Mouse (Mus musculus) midbrain, embryonic 12.5 days (tissue): ENCODE results near the gene Pmvk. TPM values are rescaled to one million over a fixed set of nuclear protein-coding genes. Genes with fewer than 3 reads are reported as not detected.

Source experiments
- ATAC-seq: fragments of 200-750 bp; cut with Nextera tagmentation; 2 replicates; pipeline ENCODE4 v1.8.0; 2017; ENCODE audit warnings: low read depth, moderate TSS enrichment, moderate library complexity; ENCODE audit not compliant: low FRiP score
- H3K27ac ChIP-seq: fragments of 300-500 bp; sonication (generic); replicated peaks from 2 replicates; pipeline ENCODE4 v1.5.1; 2016; ENCODE audit warnings: mild to moderate bottlenecking
- H3K27me3 ChIP-seq: fragments of 300-500 bp; sonication (generic); 2 replicates; pipeline ENCODE4 v1.6.1; 2016; ENCODE audit warnings: mild to moderate bottlenecking
- H3K36me3 ChIP-seq: fragments of 300-500 bp; sonication (generic); 2 replicates; pipeline ENCODE4 v1.6.1; 2016
- H3K4me1 ChIP-seq: fragments of 300-500 bp; sonication (generic); 2 replicates; pipeline ENCODE4 v1.6.1; 2016
- H3K4me2 ChIP-seq: fragments of 300-500 bp; sonication (generic); replicated peaks from 2 replicates; pipeline ENCODE4 v1.6.1; 2016; ENCODE audit warnings: mild to moderate bottlenecking, moderate library complexity
- H3K4me3 ChIP-seq: fragments of 300-500 bp; sonication (generic); 2 replicates; pipeline ENCODE4 v1.5.1; 2016; ENCODE audit warnings: mild to moderate bottlenecking
- H3K9ac ChIP-seq: fragments of 300-500 bp; sonication (generic); replicated peaks from 2 replicates; pipeline ENCODE4 v1.6.1; 2016; ENCODE audit warnings: mild to moderate bottlenecking, moderate library complexity
- H3K9me3 ChIP-seq: fragments of 300-500 bp; sonication (generic); 2 replicates; pipeline ENCODE4 v1.6.1; 2016; ENCODE audit warnings: mild to moderate bottlenecking
- WGBS: fragments of 180-500 bp; shearing (Covaris S2); methylation state at CpG from one replicate; pipeline ENCODE4 v1.1.7; 2016; 5-methylcytosine and 5-hydroxymethylcytosine counted together
- polyA plus RNA-seq: library from polyadenylated mRNA; unstranded; fragments of >200 nt; fragmentation: Nextera tagmentation; extraction: Ambion mirVana; gene quantifications from 2 replicates; pipeline ENCODE4 v1.2.1, GENCODE M21; 2016

Pmvk gene
- polyA plus RNA-seq, 1 experiment from 2014 or later: 77.9 TPM

DNA sequence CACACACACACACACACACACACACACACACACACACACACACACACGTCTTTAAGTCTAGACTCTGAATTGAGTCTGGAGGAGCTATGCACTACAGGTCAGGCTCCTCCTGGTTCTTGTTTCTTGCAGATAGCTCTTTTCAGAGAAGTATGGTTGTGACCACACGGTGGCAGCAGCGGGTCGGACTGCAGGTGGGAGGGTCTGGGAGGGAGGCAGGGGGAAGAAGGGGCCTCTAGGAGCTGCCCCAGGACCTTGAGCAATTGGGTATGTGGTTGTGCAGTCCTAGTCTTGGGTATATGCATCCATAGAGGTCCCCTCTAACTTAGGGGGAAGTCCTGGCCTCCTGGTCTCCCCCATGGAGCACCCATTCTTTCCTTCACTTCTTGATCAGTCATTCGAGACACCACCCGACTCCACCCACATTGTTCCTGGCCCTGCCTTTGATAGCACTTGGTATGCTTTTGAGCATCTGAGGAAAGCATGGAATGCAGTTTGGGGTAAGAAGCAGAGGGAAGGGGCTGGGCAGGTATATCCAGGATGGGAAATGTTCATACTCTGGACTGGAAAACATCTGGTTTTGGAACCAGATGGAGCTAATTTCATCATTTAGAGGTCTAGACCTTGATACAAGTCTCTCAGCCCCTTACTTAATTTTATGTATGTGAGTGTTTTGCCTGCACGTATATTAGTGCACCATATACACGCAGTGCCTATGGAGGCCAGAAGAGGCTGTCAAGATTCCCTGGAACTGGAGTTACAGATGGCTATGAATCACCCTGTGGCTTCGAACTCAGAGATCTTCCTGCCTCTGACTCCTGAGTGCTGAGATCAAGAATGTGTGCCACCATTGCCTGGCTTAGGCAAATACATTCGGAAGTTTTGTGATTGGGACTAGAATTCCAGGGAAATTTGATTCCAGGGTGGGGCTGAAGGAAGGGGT, 2.7 kb downstream of the Pmvk start:
- H3K27me3 ChIP-seq: no peaks in the 10 kb centered on the region
- no peak overlapping the region for H3K4me3 ChIP-seq
- WGBS: 35% methylated on average over 10 of the region's 10 CpGs
- H3K27ac ChIP-seq: no peak overlapping the region
- H3K9ac ChIP-seq: no peak overlapping the region
- H3K4me1 ChIP-seq: peaks cover 17% of the 10 kb centered on the region
- no peak for ATAC-seq
- H3K4me2 ChIP-seq: no peak overlapping the region
- H3K9me3 ChIP-seq: no peaks in the 10 kb centered on the region
- H3K36me3 ChIP-seq: no peaks in the 10 kb centered on the region

DNA sequence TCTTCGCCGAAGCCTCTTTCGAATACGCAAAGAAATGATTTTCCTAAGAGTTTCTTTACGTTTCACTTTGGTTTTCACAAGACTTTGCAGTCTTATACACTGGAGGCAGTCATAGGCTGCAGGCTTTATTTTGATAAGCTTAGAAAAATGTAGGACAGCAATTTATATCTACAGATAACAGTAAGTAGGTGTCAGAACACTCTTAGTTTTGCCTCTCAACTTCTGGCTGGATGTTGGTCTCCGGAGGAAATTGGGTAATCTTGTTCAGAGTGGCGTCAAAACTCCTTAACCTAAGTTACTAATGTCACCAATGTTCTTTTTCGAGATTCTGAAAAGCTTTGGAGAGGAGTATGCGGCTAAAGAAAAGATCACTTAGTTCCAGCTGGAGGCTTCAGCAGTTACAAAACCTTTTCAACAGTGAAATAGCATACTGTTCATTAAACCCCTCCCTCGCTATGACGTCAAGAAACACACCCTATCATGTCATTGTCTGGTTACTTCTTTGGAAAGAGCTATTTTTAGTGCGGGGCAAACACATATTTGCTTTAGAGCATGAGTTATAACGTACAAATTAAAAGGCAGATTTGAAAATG, 4.1 kb downstream of the Pmvk start:
- H3K36me3 ChIP-seq: no peaks in the 10 kb centered on the region
- 50% methylated on average over 13 of the region's 13 CpGs for WGBS
- no peak overlapping the region for H3K27ac ChIP-seq

DNA sequence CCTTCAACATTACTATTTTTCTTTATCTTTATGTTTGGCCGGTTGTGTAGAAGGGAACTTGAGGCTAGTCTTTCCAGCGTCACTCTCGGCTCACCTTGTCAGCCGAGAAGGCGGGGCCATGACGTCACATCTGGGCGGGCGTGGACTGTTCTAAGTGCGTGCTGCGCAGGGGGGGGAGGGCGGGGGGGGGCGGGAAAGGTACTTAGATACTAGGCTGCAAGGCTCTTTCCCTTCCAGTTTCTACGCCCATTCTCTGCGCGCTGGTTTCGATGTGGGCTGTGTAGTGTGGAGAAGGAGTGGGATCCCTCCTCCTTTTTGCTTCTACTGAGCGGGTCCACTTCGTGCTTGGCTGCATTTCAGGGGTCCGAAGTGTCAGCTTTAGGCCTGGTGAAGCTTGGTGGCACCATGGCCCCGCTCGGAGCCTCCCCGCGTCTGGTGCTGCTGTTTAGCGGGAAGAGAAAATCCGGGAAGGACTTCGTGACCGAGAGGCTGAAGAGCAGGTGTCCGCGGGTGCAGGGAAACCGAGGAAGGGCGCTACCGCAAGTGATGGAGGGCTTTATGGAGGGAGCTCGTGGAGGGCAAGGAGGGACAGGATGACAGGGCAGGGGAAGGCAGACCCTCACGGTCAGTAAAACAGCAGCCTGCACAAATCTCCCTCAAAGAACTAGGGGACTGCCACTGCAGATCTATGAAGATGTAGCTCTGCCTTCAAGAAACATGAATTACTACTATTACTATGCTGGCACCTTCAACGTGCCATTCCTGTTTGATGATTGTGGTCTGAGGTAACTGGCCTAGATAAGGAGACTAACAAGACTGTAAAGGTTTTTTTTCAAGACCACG, 4.8 kb downstream of the Pmvk start:
- 2% methylated on average over 35 of the region's 36 CpGs for WGBS
- peak overlapping the region; percentile 69 for H3K4me3 ChIP-seq
- H3K9me3 ChIP-seq: no peaks in the 10 kb centered on the region
- peak overlapping the region; percentile 75 for H3K9ac ChIP-seq
- no peaks in the 10 kb centered on the region for H3K36me3 ChIP-seq
- H3K27ac ChIP-seq: peak overlapping the region; percentile 85
- no peaks in the 10 kb centered on the region for H3K27me3 ChIP-seq
- peaks cover 17% of the 10 kb centered on the region for H3K4me1 ChIP-seq
- peak overlapping the region; percentile 75 for H3K4me2 ChIP-seq
- ATAC-seq: peak; percentile 85

More for the DNA sequence above, 4.1 kb downstream of the Pmvk start:
- Histone ChIP-seq H3K4me3 (peak overlapping the region; percentile 69), H3K9ac (no peak overlapping the region), H3K27me3 (no peaks in the 10 kb centered on the region), H3K4me2 (peak overlapping the region; percentile 75), H3K9me3 (no peaks in the 10 kb centered on the region), H3K4me1 (peaks cover 17% of the 10 kb centered on the region)
- ATAC-seq: peak; percentile 7; the same call in 1 of the 2 replicates

DNA sequence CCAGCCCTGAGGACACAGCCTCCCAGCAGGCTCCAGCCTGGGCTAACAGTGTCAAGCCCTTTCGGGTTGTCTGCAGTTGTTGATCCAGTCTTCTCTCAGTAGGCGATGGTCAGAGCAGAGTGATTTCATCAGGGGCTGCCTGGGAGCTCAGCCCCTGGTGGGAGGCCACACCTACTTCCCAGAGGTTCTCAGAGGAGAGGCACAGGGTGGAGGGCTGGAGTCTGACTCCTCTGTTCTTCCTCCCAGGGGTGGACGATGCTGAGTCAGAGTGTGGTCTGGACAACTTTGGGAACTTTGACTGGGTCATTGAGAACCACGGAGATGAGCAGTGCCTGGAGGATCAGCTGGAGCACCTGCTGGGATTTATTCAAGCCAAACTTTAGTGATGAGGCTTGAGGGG, 13.9 kb downstream of the Pmvk start:
- no peak overlapping the region for H3K4me3 ChIP-seq
- ATAC-seq: no peak
- H3K4me2 ChIP-seq: no peak overlapping the region
- H3K9ac ChIP-seq: no peak overlapping the region
- peaks cover 35% of the 10 kb centered on the region for H3K36me3 ChIP-seq
- no peaks in the 10 kb centered on the region for H3K4me1 ChIP-seq
- WGBS: 46% methylated on average over 4 of the region's 4 CpGs
- no peak overlapping the region for H3K27ac ChIP-seq
- no peaks in the 10 kb centered on the region for H3K9me3 ChIP-seq
- H3K27me3 ChIP-seq: no peaks in the 10 kb centered on the region

DNA sequence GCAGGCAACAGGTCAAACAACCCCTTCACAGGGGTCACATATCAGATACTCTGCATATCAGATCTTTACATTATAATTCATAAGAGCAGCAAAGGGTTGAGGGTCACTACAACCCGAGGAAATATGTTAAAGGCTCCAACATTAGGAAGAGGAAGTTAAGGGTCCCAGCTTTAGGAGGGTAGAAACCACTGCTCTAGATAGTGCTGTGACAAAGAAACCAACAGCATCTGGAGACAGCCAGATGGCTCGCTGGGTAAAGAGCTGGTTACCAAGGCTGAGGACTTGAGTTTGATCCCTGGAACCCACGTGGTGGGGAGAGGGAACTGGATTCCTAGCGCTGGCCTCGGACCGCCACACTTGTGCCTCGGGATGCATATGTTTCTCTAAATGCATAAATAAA, 17.9 kb downstream of the Pmvk start:
- 81% methylated on average over 7 of the region's 7 CpGs for WGBS
- Histone ChIP-seq H3K27me3 (no peaks in the 10 kb centered on the region), H3K4me1 (no peaks in the 10 kb centered on the region), H3K4me3 (no peak overlapping the region), H3K36me3 (peaks cover 29% of the 10 kb centered on the region), H3K27ac (no peak overlapping the region), H3K9ac (no peak overlapping the region), H3K9me3 (no peaks in the 10 kb centered on the region), H3K4me2 (no peak overlapping the region)
- ATAC-seq: no peak

DNA sequence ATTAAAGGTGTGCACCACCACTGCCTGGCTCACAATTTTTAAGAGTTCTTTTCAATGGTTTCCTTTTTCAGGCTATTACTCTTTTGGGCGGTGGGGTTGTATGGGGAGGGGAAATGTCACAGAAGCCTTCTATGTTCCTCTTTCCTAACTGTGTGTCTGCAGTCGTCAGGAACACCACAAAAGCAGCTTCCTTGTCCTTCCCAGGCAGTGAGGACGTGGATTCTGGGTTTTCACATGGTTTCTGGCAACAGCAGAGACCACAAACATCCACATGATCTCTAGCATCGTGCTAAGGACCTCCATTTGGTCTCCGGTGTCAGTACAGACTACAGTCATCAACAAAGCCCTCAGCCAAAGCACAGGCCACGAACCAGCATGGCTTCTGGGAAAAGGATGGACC, 19.5 kb downstream of the Pmvk start:
- Histone ChIP-seq H3K4me2 (no peak overlapping the region), H3K4me3 (no peak overlapping the region), H3K9ac (no peak overlapping the region), H3K27me3 (no peaks in the 10 kb centered on the region), H3K4me1 (no peaks in the 10 kb centered on the region), H3K9me3 (no peaks in the 10 kb centered on the region), H3K36me3 (peaks cover 14% of the 10 kb centered on the region), H3K27ac (no peak overlapping the region)
- no peak for ATAC-seq
- WGBS: 78% methylated on average over 6 of the region's 6 CpGs

DNA sequence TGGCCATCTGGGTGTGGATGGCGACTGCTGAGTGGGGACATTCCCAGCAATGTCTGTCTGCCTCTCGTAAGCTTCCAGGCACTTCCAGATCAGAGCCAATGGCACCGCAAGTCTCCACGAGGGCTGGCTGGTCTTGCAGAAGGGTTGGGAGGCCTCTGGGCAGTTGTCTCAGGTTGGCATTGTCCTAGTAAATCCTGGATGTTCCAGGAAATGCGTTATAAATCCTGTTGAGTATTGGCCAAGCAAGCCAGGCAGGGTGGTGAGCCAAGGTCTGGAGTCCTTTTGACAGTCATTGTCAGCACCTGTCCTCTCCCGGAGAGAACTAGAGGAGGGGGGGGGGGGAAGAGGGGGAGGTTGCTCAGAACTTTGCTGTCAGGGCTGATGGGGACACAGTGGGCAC, 24.7 kb downstream of the Pmvk start:
- no peak for ATAC-seq
- Histone ChIP-seq H3K27me3 (no peaks in the 10 kb centered on the region), H3K27ac (no peak overlapping the region), H3K4me2 (no peak overlapping the region), H3K4me1 (no peaks in the 10 kb centered on the region), H3K4me3 (no peak overlapping the region), H3K9ac (no peak overlapping the region), H3K9me3 (no peaks in the 10 kb centered on the region), H3K36me3 (no peaks in the 10 kb centered on the region)
- 74% methylated on average over 6 of the region's 6 CpGs for WGBS

DNA sequence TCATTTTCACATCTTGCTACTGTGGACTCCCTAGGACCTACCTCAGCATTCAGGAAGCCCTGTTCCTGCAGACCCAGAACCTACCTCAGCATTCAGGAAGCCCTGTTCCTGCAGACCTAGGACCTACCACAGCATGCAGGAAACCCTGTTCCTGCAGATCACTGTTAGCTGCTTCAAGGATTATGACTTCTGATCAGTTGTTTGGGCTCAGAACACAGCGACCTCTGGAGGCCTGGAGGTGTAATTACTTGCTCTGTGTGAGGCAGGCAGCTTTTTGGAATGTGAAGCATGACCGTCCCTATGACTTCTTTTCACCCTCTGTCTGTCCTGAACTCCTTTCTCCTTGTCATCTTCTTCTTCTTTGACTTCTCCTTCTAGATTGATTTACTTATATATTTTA, 27.1 kb downstream of the Pmvk start:
- H3K9ac ChIP-seq: no peak overlapping the region
- H3K36me3 ChIP-seq: no peaks in the 10 kb centered on the region
- H3K4me1 ChIP-seq: no peaks in the 10 kb centered on the region
- H3K4me3 ChIP-seq: no peak overlapping the region
- WGBS: 42% methylated on average over 2 of the region's 2 CpGs
- no peak for ATAC-seq
- peaks cover 11% of the 10 kb centered on the region; the same call in 1 of the 2 replicates for H3K27me3 ChIP-seq
- H3K27ac ChIP-seq: no peak overlapping the region
- no peaks in the 10 kb centered on the region for H3K9me3 ChIP-seq
- H3K4me2 ChIP-seq: no peak overlapping the region

DNA sequence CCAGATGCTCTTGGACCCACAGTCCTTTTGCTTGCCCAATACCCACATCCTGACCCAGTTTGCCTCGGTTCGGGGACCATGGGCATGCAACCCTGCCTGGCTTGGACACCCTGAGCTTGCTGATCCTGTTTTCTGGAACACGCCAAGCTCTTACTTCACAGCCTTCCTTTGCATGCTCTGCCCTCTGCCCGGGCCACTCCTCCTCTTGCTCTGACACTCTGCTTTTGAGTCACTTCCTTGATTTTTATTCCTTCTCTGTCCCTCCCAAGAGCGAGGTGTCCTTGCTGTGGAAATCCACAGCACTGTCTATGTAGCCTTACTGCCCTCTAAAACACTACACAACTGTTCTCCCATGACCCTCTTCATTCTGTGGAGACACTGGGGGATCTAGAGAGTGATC, 27.9 kb downstream of the Pmvk start:
- no peaks in the 10 kb centered on the region for H3K9me3 ChIP-seq
- H3K4me1 ChIP-seq: no peaks in the 10 kb centered on the region
- no peak overlapping the region for H3K27ac ChIP-seq
- H3K4me2 ChIP-seq: no peak overlapping the region
- WGBS: 89% methylated on average over 5 of the region's 5 CpGs
- no peaks in the 10 kb centered on the region for H3K36me3 ChIP-seq
- ATAC-seq: no peak
- H3K4me3 ChIP-seq: no peak overlapping the region
- H3K9ac ChIP-seq: no peak overlapping the region
- H3K27me3 ChIP-seq: peaks cover 11% of the 10 kb centered on the region; the same call in 1 of the 2 replicates

DNA sequence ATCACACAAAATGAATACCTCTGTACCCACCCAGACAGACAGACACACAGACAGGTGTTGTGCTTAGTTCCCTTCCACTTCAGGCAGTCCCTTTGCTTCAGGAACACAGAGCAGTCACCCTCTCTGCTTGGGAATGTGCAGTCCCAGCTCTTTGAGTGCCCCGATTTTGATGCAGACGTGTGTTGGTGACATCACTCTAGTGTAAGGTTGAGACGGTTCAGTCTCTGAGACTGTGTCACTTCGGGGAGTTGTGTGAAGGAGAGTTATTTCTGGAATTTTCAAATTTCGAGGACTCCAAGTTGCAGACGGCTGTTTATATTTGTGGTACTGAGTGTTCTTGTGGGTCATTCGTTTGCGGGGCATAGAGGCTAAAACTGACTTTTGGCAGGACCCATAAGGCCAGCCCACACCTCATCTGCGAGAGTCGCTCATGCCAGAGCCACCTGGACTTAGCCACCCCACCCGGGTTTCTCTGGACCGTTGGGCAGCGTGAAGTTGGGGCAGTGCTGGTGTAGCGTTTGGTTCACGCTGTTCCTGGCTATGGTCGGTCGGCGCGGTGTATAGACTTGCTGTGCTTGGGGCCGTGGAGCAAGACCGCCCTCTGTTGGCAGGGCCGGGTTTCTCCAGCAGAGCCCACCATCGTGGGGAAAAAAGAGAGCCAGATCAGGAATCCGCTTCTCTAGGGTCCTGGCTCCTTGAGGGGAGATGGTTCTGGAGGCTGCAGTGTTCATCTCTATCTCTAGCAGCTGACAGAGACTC, 30.6 kb downstream of the Pmvk start:
- H3K4me2 ChIP-seq: no peak overlapping the region
- H3K4me1 ChIP-seq: no peaks in the 10 kb centered on the region
- 20% methylated on average over 24 of the region's 24 CpGs for WGBS
- H3K9me3 ChIP-seq: no peaks in the 10 kb centered on the region
- H3K4me3 ChIP-seq: no peak overlapping the region
- peak; percentile 62; the same call in 1 of the 2 replicates for ATAC-seq
- H3K36me3 ChIP-seq: no peaks in the 10 kb centered on the region
- no peak overlapping the region for H3K27ac ChIP-seq
- H3K27me3 ChIP-seq: peaks cover 11% of the 10 kb centered on the region; the same call in 1 of the 2 replicates
- no peak overlapping the region for H3K9ac ChIP-seq

DNA sequence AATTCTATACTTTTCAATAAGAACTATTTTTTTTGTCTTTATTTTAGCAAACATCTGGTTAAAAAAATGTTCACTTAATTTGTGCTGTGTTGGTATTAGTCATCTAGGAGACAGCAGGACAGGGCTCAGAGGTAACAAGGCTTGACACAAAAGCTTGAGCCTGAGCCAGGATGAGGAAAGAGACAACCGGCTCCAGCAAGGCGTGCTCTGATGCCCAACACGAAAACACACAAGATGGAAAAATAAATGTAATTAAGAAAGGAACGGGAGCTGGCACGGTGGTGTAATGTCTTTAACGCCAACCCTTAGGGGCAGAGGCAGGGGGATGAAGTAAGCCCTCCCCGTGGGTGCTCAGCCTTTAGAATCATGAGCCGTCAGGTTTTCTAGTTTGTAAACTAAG, 31.8 kb downstream of the Pmvk start:
- H3K4me2 ChIP-seq: no peak overlapping the region
- WGBS: 82% methylated on average over 8 of the region's 8 CpGs

More for the DNA sequence above, 31.8 kb downstream of the Pmvk start:
- Histone ChIP-seq H3K9me3 (no peaks in the 10 kb centered on the region), H3K27ac (no peak overlapping the region), H3K9ac (no peak overlapping the region), H3K4me1 (no peaks in the 10 kb centered on the region), H3K36me3 (no peaks in the 10 kb centered on the region), H3K27me3 (peaks cover 11% of the 10 kb centered on the region; the same call in 1 of the 2 replicates), H3K4me3 (no peak overlapping the region)
- ATAC-seq: no peak
